Mouse (Mus musculus) C2C12 (cell line): ENCODE measurements around the gene Fgf15. TPM values are rescaled to one million over a fixed set of nuclear protein-coding genes. Genes with fewer than 3 reads are reported as not detected.

ENCODE experiments used
- H3K27me3 ChIP-seq: one replicate; pipeline ENCODE4 v1.6.1; 2011; ENCODE audit not compliant: control insufficient read depth, insufficient read depth, insufficient read length
- H3K36me3 ChIP-seq: one replicate; pipeline ENCODE4 v1.6.1; 2011; ENCODE audit not compliant: control insufficient read depth, insufficient read depth
- H3K4me3 ChIP-seq: one replicate; pipeline ENCODE4 v1.5.1; 2011; ENCODE audit warnings: mild to moderate bottlenecking, control low read depth; ENCODE audit not compliant: poor library complexity, insufficient read depth, severe bottlenecking
- H3K79me2 ChIP-seq: one replicate; pipeline ENCODE4 v1.6.1; 2011; ENCODE audit not compliant: control insufficient read depth, insufficient read depth
- H3K79me3 ChIP-seq: one replicate; pipeline ENCODE4 v1.6.1; 2011; ENCODE audit warnings: low read depth, control low read depth
- H3ac ChIP-seq: one replicate; pipeline ENCODE3; 2011; ENCODE audit warnings: low read depth; ENCODE audit not compliant: control insufficient read depth, insufficient read length
- CEBPB ChIP-seq: IDR thresholded peaks from one replicate; pipeline ENCODE4 v1.6.1; 2011; ENCODE audit warnings: low read depth, mild to moderate bottlenecking, control low read depth, moderate library complexity
- CTCF ChIP-seq: IDR thresholded peaks from one replicate; pipeline ENCODE4 v1.5.1; 2011; ENCODE audit not compliant: control insufficient read depth, insufficient read depth, insufficient read length
- FOSL1 ChIP-seq: IDR thresholded peaks from one replicate; pipeline ENCODE4 v1.8.0; 2011; ENCODE audit warnings: mild to moderate bottlenecking, low read length; ENCODE audit not compliant: poor library complexity, insufficient read depth, severe bottlenecking
- MAX ChIP-seq: IDR thresholded peaks from one replicate; pipeline ENCODE4 v1.6.1; 2011; ENCODE audit warnings: mild to moderate bottlenecking, control low read depth
- MYOD1 ChIP-seq: IDR thresholded peaks from one replicate; pipeline ENCODE4 v1.6.1; 2011; ENCODE audit warnings: low read depth; ENCODE audit not compliant: control insufficient read depth, insufficient read length
- MYOG ChIP-seq: IDR thresholded peaks from one replicate; pipeline ENCODE4 v1.6.1; 2011; ENCODE audit not compliant: control insufficient read depth, insufficient read length; ENCODE audit errors: extremely low read depth
- USF1 ChIP-seq: IDR thresholded peaks from one replicate; pipeline ENCODE4 v1.6.1; 2011; ENCODE audit warnings: low read depth, mild to moderate bottlenecking, control low read depth, moderate library complexity
- polyA plus RNA-seq: library from polyadenylated mRNA; unstranded; fragments of >200 nt; fragmentation: generic; extraction: Trizol; gene quantifications from one replicate; pipeline ENCODE4 v1.2.1, GENCODE M21; 2012; ENCODE audit warnings: missing spikeins

The Fgf15 gene
- polyA plus RNA-seq, 1 experiment: 0.02 TPM

DNA sequence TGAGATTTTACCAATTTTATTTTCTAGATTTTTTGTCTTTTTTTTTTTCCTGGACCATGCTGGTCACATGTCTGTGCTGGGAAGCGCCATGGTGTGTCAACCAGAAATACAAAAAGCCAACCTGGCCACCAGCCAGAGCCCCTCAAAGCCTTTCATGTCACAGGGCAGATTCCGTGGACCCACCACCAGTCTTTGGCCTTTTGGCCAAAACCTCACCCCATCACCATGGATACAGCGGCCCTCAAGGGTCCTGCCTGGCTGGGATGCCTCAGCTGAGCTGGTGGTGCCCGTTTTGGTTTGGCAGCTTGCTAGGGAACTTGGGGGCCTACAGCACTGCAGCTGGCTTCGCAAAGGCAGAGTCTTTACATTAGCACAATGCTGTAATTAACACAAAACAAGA lies 33.6 kb downstream of the Fgf15 start:
- Histone ChIP-seq H3ac (no peak overlapping the region), H3K36me3 (peaks cover 43% of the 10 kb centered on the region), H3K4me3 (no peak overlapping the region), H3K27me3 (no peaks in the 10 kb centered on the region), H3K79me2 (peaks cover 21% of the 10 kb centered on the region), H3K79me3 (peaks cover 7% of the 10 kb centered on the region)
- TF ChIP-seq FOSL1: no peak
- no peak for TF ChIP-seq MYOG
- peak; percentile 3 for TF ChIP-seq USF1

DNA sequence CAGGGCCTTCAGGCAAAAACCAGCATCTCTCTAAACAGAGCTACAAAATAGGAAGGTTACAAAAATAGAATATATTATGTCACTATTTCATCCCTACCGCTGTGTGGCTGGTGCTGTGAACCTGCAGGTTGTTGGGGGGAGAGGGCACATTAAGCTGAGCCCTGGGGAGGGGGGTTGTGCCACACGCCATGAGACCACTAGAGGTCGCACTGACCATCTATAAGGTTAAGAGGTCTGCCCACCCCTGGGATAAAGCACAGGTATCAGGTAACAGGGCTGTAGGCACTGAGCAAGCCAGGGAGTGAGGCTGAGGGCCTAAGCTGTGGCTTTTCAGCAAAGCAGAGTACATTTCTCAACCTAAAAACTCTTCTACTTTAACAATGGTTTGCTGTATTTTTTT lies 35.4 kb downstream of the Fgf15 start:
- peaks cover 39% of the 10 kb centered on the region for H3K79me2 ChIP-seq
- TF ChIP-seq CTCF (peak; percentile 25), FOSL1 (no peak), MYOD1 (no peak), MYOG (no peak), USF1 (no peak), MAX (no peak)
- peaks cover 25% of the 10 kb centered on the region for H3K79me3 ChIP-seq
- peaks cover 58% of the 10 kb centered on the region for H3K36me3 ChIP-seq
- no peak overlapping the region for H3ac ChIP-seq
- H3K4me3 ChIP-seq: no peak overlapping the region
- H3K27me3 ChIP-seq: no peaks in the 10 kb centered on the region

- H3K79me3 ChIP-seq: peaks cover 32% of the 10 kb centered on the region
- no peaks in the 10 kb centered on the region for H3K27me3 ChIP-seq
- no peak for TF ChIP-seq MYOD1
- TF ChIP-seq CEBPB: no peak
- TF ChIP-seq FOSL1: no peak
- TF ChIP-seq CTCF: no peak
- TF ChIP-seq MYOG: no peak
- TF ChIP-seq MAX: no peak
- TF ChIP-seq USF1: no peak
- peaks cover 64% of the 10 kb centered on the region for H3K36me3 ChIP-seq
- H3K4me3 ChIP-seq: no peak overlapping the region
- no peak overlapping the region for H3ac ChIP-seq
- H3K79me2 ChIP-seq: peaks cover 46% of the 10 kb centered on the region
Observed at GRCm38 (mm10) chr7:144932389-144932937, 36.1 kb downstream of the Fgf15 start.

GRCm38 (mm10) chr7:144933336-144933735 lies 37.0 kb downstream of the Fgf15 start:
- H3ac ChIP-seq: no peak overlapping the region
- H3K79me3 ChIP-seq: peaks cover 37% of the 10 kb centered on the region
- no peak overlapping the region for H3K4me3 ChIP-seq
- H3K27me3 ChIP-seq: no peaks in the 10 kb centered on the region
- peaks cover 55% of the 10 kb centered on the region for H3K79me2 ChIP-seq
- no peak for TF ChIP-seq MYOG
- no peak for TF ChIP-seq FOSL1
- TF ChIP-seq MYOD1: no peak
- no peak for TF ChIP-seq CEBPB
- TF ChIP-seq USF1: no peak
- no peak for TF ChIP-seq MAX
- no peak for TF ChIP-seq CTCF
- H3K36me3 ChIP-seq: peaks cover 67% of the 10 kb centered on the region

DNA sequence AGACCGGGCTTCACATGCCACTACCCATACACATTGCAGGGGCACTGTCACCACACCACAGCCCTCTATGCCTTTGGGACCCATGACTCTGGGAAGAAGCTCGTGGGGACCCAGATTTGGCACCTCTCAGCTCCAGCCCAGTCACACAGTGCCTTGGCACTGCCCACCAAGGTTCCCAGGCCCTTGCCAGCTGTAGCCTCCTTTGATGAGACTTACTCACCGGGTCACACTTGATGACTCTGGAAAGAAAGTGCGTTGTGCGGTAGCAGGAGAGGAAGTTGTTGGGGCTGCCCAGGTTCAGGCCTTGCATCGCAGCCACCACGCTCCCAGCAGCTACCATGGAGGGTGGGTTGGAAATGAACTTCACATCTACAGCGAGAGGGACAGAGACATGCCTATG lies 37.5 kb downstream of the Fgf15 start:
- peaks cover 41% of the 10 kb centered on the region for H3K79me3 ChIP-seq
- peaks cover 67% of the 10 kb centered on the region for H3K36me3 ChIP-seq
- H3K27me3 ChIP-seq: no peaks in the 10 kb centered on the region
- TF ChIP-seq CTCF: no peak
- H3K79me2 ChIP-seq: peaks cover 59% of the 10 kb centered on the region
- H3K4me3 ChIP-seq: no peak overlapping the region
- no peak overlapping the region for H3ac ChIP-seq

DNA sequence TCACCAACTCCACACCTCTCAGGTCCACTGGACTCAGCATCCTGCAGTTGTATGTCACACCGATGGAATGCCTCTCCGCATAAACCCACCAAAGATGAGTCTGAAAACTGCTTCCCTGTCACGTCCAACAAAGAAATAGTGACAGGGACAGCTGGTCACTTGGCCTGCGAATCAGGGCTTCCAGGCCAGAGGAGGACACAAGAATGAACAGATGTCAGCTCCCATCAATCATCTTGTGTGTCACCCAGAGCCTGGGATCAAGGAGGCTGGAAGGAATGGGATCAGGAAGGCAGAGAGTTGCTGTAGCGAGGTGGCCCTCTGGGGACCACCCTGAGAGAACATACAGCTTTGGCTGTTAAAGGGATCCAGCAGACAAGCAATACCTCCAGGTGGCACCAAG lies 38.6 kb downstream of the Fgf15 start:
- TF ChIP-seq CEBPB: no peak
- peak; percentile 86 for TF ChIP-seq MYOD1
- TF ChIP-seq MAX: no peak
- Histone ChIP-seq H3K79me3 (peaks cover 48% of the 10 kb centered on the region), H3K36me3 (peaks cover 67% of the 10 kb centered on the region), H3K4me3 (no peak overlapping the region), H3K79me2 (peaks cover 68% of the 10 kb centered on the region), H3ac (no peak overlapping the region), H3K27me3 (no peaks in the 10 kb centered on the region)

GRCm38 (mm10) chr7:144935563-144935962 lies 39.2 kb downstream of the Fgf15 start:
- Histone ChIP-seq H3K36me3 (peaks cover 67% of the 10 kb centered on the region), H3K79me2 (peaks cover 68% of the 10 kb centered on the region), H3ac (peak overlapping the region; percentile 33), H3K4me3 (no peak overlapping the region), H3K27me3 (no peaks in the 10 kb centered on the region), H3K79me3 (peaks cover 48% of the 10 kb centered on the region)
- TF ChIP-seq MYOD1 (no peak), FOSL1 (no peak), MAX (no peak), CEBPB (no peak), USF1 (no peak), MYOG (no peak), CTCF (no peak)
